Mouse (Mus musculus) cerebellum, adult 9-10 months (tissue): ENCODE measurements at regions not wholly inside any gene's neighbourhood (a gene's known extent, or its start where the extent isn't known, plus 50 kb on each side); places are given as distances from the start of the nearest gene placed in this dataset.

Source experiments
- DNase-seq: peaks from one replicate; pipeline ENCODE4 v3.0.0; 2022

DNA sequence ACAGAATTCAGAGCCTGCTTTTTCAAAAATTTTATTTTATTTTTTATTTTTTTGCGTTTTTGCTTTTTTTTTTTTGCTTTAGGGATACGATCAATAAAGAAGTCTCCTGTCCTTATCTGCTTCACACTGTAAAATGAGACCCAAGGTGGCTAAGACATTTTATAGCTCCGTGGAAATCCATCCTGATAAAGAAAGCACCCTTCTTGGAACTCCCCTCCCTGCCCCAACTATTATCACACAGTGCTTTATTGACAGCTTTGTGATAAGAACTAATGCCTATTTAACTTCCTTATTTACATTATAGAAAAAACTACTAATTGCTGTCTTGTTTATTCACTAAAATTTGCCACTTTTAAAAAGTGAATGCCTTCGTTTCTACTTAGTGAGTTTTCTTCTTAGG, 179.0 kb upstream of the Dmrta1 start:
- no peak for DNase-seq

- DNase-seq = no peak
These were observed 180.1 kb upstream of the Cdkn2b start for GRCm38 (mm10) chr4:89490947-89491346.

GRCm38 (mm10) chr4:89487416-89488165, 176.8 kb upstream of the Cdkn2b start:
- no peak for DNase-seq

- DNase-seq = no peak
These were observed 176.1 kb upstream of the Cdkn2b start for GRCm38 (mm10) chr4:89486963-89487362.

DNA sequence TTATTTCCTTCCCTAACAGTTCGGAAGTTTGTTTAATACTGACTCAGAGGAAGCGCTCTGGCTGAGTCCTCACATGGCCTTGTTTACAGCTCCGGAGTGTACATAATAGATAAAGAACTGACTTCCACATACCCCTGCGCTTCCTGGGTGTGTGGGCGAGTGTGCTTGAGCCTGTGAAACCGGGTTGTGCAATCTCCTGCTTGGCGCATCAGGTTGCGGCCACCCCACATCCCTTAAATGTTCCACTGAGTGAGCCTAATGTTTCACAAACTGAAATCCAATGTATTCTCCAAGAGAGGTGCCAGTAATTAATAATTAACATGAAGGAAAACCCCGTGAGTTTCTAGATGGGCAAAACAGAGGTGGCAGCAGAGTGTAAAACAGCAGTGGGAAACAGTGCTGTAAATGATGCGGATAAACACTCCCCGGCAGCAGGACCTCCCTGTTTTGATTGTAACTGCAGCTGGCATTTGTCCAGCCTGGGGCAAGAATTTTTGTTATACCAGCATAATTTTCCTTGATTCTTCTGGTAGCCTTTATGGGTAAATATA, 175.2 kb upstream of the Cdkn2b start:
- no peak for DNase-seq

DNA sequence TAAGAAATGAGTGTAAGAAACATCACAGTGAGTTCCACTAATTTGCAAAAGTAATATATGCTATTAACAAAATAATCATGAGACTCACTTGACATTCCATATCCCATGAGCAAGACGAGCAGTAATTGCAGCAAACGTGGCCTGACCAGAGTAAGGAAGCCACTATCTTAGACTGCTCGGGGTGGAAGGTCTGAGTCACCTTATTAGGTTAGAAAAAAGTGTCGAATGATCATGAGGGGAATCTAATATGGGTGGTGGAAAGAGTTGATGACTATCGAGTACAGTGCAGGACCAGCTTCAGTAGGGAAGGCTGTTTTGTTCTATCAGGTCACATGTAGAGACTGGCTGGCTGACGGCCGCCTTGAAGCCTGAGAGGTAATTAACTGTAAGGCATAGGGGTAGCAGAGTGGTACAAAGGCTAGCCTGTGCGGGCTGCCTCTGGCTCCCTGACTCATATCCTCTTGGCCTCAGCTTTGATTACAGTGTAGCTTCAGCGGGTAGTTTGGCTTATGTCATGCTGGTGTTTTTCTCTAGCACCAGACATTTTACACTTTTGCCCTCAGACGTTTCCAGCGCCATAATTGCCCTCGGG, 167.9 kb upstream of the Cdkn2b start:
- no peak for DNase-seq

DNA sequence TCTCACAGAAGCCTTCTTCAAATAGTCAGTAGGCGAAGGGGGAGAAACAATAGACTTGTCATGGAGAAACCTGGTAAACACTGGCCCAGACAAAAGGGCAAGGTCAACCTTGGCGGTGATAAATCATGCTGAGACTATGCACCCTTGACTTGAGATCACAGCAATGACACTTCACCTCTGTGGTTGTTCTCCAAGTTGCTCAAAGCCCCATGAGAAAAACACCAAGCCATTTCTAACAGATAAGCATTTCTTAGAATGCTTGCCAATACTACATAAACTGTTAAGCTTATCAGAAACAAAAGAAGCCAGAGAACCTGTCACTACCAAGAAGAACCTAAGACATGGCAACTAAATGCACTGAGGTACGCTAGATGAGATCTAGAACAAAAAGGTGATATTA, 165.0 kb upstream of the Cdkn2b start:
- no peak for DNase-seq

- no peak for DNase-seq
These were observed 164.2 kb upstream of the Cdkn2b start for GRCm38 (mm10) chr4:89474836-89475541.

GRCm38 (mm10) chr4:89471426-89471825, 160.6 kb upstream of the Cdkn2b start:
- DNase-seq = no peak

- DNase-seq = no peak
These were observed 159.9 kb upstream of the Cdkn2b start for GRCm38 (mm10) chr4:89470756-89471155.

- no peak for DNase-seq
These were observed 159.0 kb upstream of the Cdkn2b start for GRCm38 (mm10) chr4:89469883-89470282.

DNA sequence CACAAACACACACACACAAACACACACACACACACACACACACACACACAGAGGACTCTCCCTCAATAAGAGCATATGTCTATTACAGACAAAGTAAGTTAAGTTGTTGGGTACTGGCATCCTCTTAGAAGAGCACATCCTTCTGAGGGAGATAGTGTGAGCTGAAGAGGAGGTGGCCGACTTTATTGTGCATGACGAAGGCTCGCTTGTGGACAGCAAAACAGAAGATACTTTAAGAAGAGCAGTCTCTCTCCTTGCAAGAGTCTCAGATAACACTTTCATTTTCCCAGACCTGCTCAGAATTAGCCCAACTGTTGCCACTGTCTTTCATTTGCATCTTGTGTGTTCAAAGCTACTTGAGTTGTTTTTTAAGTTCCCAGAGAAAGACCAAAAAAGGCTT, 158.6 kb upstream of the Cdkn2b start:
- DNase-seq = no peak

- DNase-seq = no peak
These were observed 155.9 kb upstream of the Cdkn2b start for GRCm38 (mm10) chr4:89466766-89467165.

- no peak for DNase-seq
These were observed 152.3 kb upstream of the Cdkn2b start for GRCm38 (mm10) chr4:89463121-89463520.

- DNase-seq = no peak
These were observed 149.4 kb upstream of the Cdkn2b start for GRCm38 (mm10) chr4:89460170-89460762.

DNA sequence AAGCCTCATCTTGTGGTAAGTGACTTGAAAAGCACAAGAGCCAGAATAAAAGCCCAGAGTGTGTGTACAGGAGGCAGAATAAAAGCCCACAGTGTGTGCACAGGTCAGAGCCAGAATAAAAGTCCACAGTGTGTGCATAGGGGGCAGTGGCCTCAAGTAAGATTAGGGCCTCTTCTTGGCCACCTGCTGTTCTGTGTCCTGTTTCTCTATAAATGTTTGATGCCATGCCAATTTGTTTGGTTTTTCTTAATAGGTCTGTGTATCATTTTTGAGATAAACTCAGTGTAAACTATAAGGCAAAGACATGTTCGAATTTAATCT, 148.5 kb upstream of the Cdkn2b start:
- no peak for DNase-seq

- no peak for DNase-seq
These were observed 147.9 kb upstream of the Cdkn2b start for GRCm38 (mm10) chr4:89458628-89459345.

DNA sequence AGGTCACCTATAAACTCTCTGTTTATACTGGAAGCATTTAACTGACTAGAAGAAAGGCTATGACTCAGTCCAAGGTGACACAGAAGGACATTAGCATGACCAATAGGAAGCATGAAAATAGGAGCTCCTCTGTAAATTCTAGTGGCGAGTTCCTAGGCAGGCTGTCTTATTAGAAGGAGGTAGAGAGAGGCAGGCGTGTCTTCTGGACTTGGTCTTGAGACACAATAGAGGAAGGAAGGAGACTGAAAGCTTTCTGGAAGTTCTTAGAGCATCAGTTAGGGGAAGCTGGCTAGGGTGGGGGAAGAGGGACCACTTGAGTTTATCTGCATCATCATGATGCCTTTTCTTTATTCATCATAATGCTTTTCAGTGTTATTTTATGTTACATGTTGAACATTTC, 147.0 kb upstream of the Cdkn2b start:
- no peak for DNase-seq

DNA sequence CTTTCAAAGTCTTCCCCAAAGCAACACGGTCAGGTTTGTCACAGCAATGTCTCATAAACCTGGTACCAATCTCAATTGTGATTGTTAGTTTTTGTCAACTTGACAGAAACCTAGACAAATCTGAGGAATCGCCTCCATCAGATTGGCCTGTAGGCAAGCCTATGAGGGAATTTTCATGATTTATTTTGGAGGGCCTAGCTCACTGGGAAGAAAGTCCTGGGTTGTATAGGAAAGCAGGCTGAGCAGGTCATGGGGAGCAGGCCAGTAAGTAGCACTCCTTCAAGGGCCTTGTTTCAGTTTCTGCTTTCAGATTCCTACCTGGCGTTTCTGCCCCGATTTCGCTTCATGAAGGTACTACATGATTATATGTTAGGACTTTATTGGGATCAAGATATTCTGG, 144.1 kb upstream of the Cdkn2b start:
- no peak for DNase-seq

DNA sequence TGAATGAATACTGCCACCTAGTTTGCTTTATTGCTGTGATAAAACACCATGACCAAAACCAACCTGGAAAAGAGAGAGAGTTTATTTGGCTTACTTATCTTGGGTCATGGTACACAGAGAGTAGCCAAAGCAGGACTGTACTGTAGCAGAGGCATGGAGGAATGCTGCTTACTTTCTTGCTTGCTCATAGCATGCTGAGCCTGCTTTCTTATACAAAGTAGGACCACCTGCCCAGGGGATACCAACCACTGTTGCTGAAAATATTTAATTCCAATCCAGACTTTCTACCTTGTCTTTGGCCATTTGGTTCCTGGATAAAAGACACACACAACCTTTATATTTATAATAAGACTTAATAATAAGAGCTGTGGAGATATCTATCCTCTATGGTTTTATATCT, 142.2 kb upstream of the Cdkn2b start:
- no peak for DNase-seq

DNA sequence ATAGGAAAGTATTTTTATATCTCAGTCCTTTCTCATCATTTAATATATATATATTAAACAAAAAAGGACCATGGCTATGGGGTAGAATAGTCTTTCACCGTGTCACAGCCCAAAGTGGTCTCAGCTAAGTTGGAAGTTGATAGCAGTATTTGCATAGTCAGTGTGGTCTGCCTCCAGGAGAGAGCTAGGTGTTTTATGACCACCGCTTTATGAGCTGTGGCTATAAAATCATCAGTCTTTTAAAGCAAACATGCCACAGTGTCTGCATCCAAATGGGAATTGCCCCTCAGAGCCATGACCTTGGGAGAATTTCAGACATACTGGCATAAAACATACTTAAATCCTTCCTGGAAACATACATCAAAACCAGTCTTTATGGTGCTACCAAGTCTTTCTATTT, 140.9 kb upstream of the Cdkn2b start:
- no peak for DNase-seq

GRCm38 (mm10) chr4:89446765-89447487, 136.1 kb upstream of the Cdkn2b start:
- peak; percentile 68 for DNase-seq
